Mouse (Mus musculus): ENCODE results near the gene Atp2a2. TPM values are rescaled to one million over a fixed set of nuclear protein-coding genes. Genes with fewer than 3 reads are reported as not detected.

The Atp2a2 gene
- total and polyA plus RNA-seq, 3 experiments = 61.6 to 158 (median 80.9) TPM

- Histone ChIP-seq H3K27me3 (replicated peaks) (no peaks in the 10 kb centered on the region), H3K4me1 (ENCODE audit: control insufficient read depth in 1 of 2, insufficient read depth in 2 of 2) (peaks cover 3 to 29% of the 10 kb centered on the region in 2 experiments), H3K27ac (ENCODE audit: insufficient read depth, low read depth) (no peak overlapping the region), H3K9ac (ENCODE audit: insufficient read depth, low read depth) (peak overlapping the region; percentile 74), H3K36me3 (replicated peaks in 1 of 2; ENCODE audit: control insufficient read depth in 1 of 2, insufficient read depth in 1 of 2, low read length in 1 of 2) (peaks cover 0 to 5% of the 10 kb centered on the region in 2 experiments), H3K9me3 (replicated peaks; ENCODE audit: low read length) (peaks cover 8% of the 10 kb centered on the region), H3K4me3 (replicated peaks in 1 of 3; ENCODE audit: low read depth in 2 of 3, low read length in 2 of 3, poor library complexity in 1 of 3) (peak overlapping the region; percentile 58 to 97 (median 96)), H3K4me2 (ENCODE audit: insufficient read depth, low read depth, poor library complexity, severe bottlenecking) (peak overlapping the region; percentile 45), H3K79me2 (replicated peaks; ENCODE audit: control insufficient read depth, extremely low read depth, insufficient read depth, poor library complexity, severe bottlenecking) (peaks cover 21% of the 10 kb centered on the region)
- TF ChIP-seq E2F4 (IDR thresholded peaks at IDR 0.05; ENCODE audit: insufficient replicate concordance, low read depth, low read length) (no peak), ZNF384 (IDR thresholded peaks at IDR 0.05; ENCODE audit: low read depth, low read length) (peak; percentile 67), NRF1 (IDR thresholded peaks at IDR 0.05; ENCODE audit: low read depth, low read length) (no peak), MAZ (IDR thresholded peaks at IDR 0.05; ENCODE audit: low read depth, low read length) (0 out of 2 replicates have a peak, but pooled peaks have one; percentile 55), KAT2A (IDR thresholded peaks at IDR 0.05; ENCODE audit: insufficient replicate concordance, low read length) (no peak)
- dilution Hi-C loops (cut with MboI; ENCODE audit: extremely low pct_ligation_motif_present, extremely low pct_unique_long_range_greater_than_20kb, low sequenced_read_pairs) (no loop called here), in situ Hi-C loops (cut with MboI; ENCODE audit: low pct_ligation_motif_present, low pct_unique_long_range_greater_than_20kb, low sequenced_read_pairs) (loop anchor here (25.0 kb wide), 1 partner anchor 109 kb away; the partner anchor contains the start of gene Ift81)
- DNase-seq (ENCODE audit: extremely low read depth) = peak; percentile 60
Observed at GRCm38 (mm10) chr5:122503015-122503759, 1.2 kb upstream of the Atp2a2 start.

- DNase-seq (ENCODE audit: extremely low read depth) = peak; percentile 24
- peak overlapping the region; percentile 82 for H3K27ac ChIP-seq (ENCODE audit: insufficient read depth, low read depth)
- peaks cover 2% of the 10 kb centered on the region for H3K9me3 ChIP-seq (replicated peaks; ENCODE audit: low read length)
- peak overlapping the region; percentile 74 to 96 (median 89) for H3K4me3 ChIP-seq (replicated peaks in 1 of 3; ENCODE audit: low read depth in 2 of 3, low read length in 2 of 3, poor library complexity in 1 of 3)
- H3K27me3 ChIP-seq (replicated peaks) = no peaks in the 10 kb centered on the region
- in situ Hi-C loops (cut with MboI; ENCODE audit: low pct_ligation_motif_present, low pct_unique_long_range_greater_than_20kb, low sequenced_read_pairs) (loop anchor here (25.0 kb wide), 1 partner anchor 111 kb away; the partner anchor contains the start of gene Ift81), dilution Hi-C loops (cut with MboI; ENCODE audit: extremely low pct_ligation_motif_present, extremely low pct_unique_long_range_greater_than_20kb, low sequenced_read_pairs) (no loop called here)
- peak overlapping the region; percentile 87 for H3K9ac ChIP-seq (ENCODE audit: insufficient read depth, low read depth)
- peaks cover 6 to 21% of the 10 kb centered on the region in 2 experiments for H3K36me3 ChIP-seq (replicated peaks in 1 of 2; ENCODE audit: control insufficient read depth in 1 of 2, insufficient read depth in 1 of 2, low read length in 1 of 2)
- peak overlapping the region; percentile 67; the same call in 1 of the 2 replicates for H3K4me2 ChIP-seq (ENCODE audit: insufficient read depth, low read depth, poor library complexity, severe bottlenecking)
- peaks cover 34% of the 10 kb centered on the region for H3K79me2 ChIP-seq (replicated peaks; ENCODE audit: control insufficient read depth, extremely low read depth, insufficient read depth, poor library complexity, severe bottlenecking)
- H3K4me1 ChIP-seq (ENCODE audit: control insufficient read depth in 1 of 2, insufficient read depth in 2 of 2) = peaks cover 3 to 43% of the 10 kb centered on the region in 2 experiments
- TF ChIP-seq ELF1 (IDR thresholded peaks at IDR 0.05; ENCODE audit: low read depth, low read length) = no peak
- TF ChIP-seq MAZ (IDR thresholded peaks at IDR 0.05; ENCODE audit: low read depth, low read length) = peak; percentile 52; the same call in 1 of the 2 replicates
- peak; percentile 46; the same call in 1 of the 2 replicates for TF ChIP-seq SIN3A (IDR thresholded peaks at IDR 0.05; ENCODE audit: low read length)
- TF ChIP-seq RAD21 (IDR thresholded peaks at IDR 0.05; ENCODE audit: low read depth, low read length) = no peak
- no peak for TF ChIP-seq ZNF384 (IDR thresholded peaks at IDR 0.05; ENCODE audit: low read depth, low read length)
- TF ChIP-seq ETS1 (conservative IDR thresholded peaks at IDR 0.05; ENCODE audit: low read depth, low read length) = no peak
- TF ChIP-seq TCF12 (IDR thresholded peaks at IDR 0.05; ENCODE audit: low read depth, low read length) = no peak
- TF ChIP-seq CHD2 (IDR thresholded peaks at IDR 0.05; ENCODE audit: low read length) = no peak
- TF ChIP-seq IRF4 (IDR thresholded peaks at IDR 0.05; ENCODE audit: low read depth, low read length) = no peak
- TF ChIP-seq UBTF (IDR thresholded peaks at IDR 0.05; ENCODE audit: low read depth, low read length) = peak; percentile 87
- TF ChIP-seq RCOR1 (conservative IDR thresholded peaks at IDR 0.05; ENCODE audit: low read depth, low read length) = 0 out of 2 replicates have a peak, but pooled peaks have one; percentile 37
- no peak for TF ChIP-seq MAX (IDR thresholded peaks at IDR 0.05; ENCODE audit: low read length)
- no peak for TF ChIP-seq MEF2A (IDR thresholded peaks at IDR 0.05; ENCODE audit: borderline replicate concordance, low read depth, low read length)
- TF ChIP-seq PAX5 (IDR thresholded peaks at IDR 0.05; ENCODE audit: low read length) = no peak
- TF ChIP-seq TBP (conservative IDR thresholded peaks at IDR 0.05; ENCODE audit: low read depth, low read length) = no peak
- no peak for TF ChIP-seq JUN (IDR thresholded peaks at IDR 0.05; ENCODE audit: insufficient read depth, low read depth, low read length)
- TF ChIP-seq MAFK (IDR thresholded peaks at IDR 0.05; ENCODE audit: insufficient replicate concordance, low read length) = 0 out of 2 replicates have a peak, but pooled peaks have one; percentile 8
- TF ChIP-seq NRF1 (IDR thresholded peaks at IDR 0.05; ENCODE audit: low read depth, low read length) = no peak
- no peak for TF ChIP-seq E2F4 (IDR thresholded peaks at IDR 0.05; ENCODE audit: insufficient replicate concordance, low read depth, low read length)
- TF ChIP-seq NELFE (IDR thresholded peaks at IDR 0.05; ENCODE audit: low read depth, low read length) = no peak
- TF ChIP-seq USF1 (IDR thresholded peaks at IDR 0.05; ENCODE audit: low read depth, low read length) = no peak
- no peak for TF ChIP-seq SMC3 (IDR thresholded peaks at IDR 0.05; ENCODE audit: low read depth, low read length)
- TF ChIP-seq MXI1 (IDR thresholded peaks at IDR 0.05; ENCODE audit: low read depth, low read length) = peak; percentile 17; the same call in 1 of the 2 replicates
- no peak for TF ChIP-seq USF2 (conservative IDR thresholded peaks at IDR 0.05; ENCODE audit: low read depth, low read length)
- TF ChIP-seq POLR2AphosphoS2 (IDR thresholded peaks at IDR 0.05; ENCODE audit: low read depth, low read length) = no peak; the same call in 1 of the 2 replicates
Observed at GRCm38 (mm10) chr5:122501101-122502076, 636 bp downstream of the Atp2a2 start.

Data from CH12.LX (cell line).